Mouse (Mus musculus): ENCODE results near the gene Igsf9. TPM values are rescaled to one million over a fixed set of nuclear protein-coding genes. Genes with fewer than 3 reads are reported as not detected.

The Igsf9 gene
- polyA plus RNA-seq, 1 experiment from 2014 or later = 74.0 TPM

DNA sequence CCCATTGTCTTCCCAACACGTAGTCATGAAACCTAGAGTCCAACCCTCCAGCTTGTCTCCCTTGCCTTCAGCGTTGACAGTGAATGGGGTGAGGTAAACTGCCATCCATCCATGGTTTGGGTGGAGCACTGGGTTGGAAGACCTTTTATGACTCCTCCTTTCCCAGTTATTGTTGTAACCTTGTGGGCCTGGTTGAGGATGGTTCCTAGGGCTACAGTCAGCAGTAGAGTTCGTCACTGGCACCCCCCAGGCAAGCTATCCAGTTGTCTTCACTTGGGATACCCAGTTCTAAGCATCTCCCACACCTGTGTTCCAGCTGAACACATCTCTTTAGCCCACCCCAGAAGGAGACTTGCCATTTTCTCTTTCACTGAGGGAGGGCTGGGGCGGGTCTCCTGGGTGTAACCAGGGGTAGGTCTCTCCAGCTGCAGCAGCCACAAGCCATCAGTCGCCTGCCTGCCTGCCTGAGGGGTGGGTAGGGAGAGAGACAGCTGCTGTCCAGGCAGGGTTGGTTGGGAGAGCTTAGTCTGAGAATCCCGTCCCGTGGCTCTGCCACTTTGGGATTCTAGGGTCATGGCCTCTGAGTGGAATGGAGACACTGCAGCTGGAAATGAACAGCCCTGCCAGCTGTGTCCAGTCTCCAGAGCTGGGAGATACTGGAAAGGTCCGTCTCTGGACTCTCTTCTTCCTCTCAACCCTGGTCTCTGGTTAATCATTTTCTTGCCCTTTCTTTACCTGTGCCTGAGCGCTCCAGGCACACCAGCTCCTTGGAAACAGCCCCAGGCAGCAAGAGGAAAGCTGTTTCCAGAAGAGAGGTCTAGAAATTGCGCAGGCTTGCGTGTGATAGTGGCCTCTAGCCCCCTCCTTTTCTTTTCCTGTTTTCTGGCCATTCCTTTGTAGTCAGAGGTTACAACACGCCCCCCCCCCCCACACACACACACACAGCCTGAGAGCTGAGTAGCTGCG, 20.8 kb downstream of the Igsf9 start:
- no peak for ATAC-seq (replicated peaks)
- H3K36me3 ChIP-seq = peaks cover 9% of the 10 kb centered on the region
- H3K4me2 ChIP-seq (replicated peaks) = 0 out of 2 replicates have a peak overlapping the region, but pooled peaks have one; percentile 18
- H3K4me3 ChIP-seq = no peak overlapping the region
- peaks cover 29% of the 10 kb centered on the region for H3K4me1 ChIP-seq
- peaks cover 13% of the 10 kb centered on the region for H3K27me3 ChIP-seq
- H3K9ac ChIP-seq (replicated peaks) = no peak overlapping the region
- no peaks in the 10 kb centered on the region for H3K9me3 ChIP-seq
- no peak overlapping the region for H3K27ac ChIP-seq (replicated peaks)
- 41% methylated on average over 13 of the region's 13 CpGs for WGBS

DNA sequence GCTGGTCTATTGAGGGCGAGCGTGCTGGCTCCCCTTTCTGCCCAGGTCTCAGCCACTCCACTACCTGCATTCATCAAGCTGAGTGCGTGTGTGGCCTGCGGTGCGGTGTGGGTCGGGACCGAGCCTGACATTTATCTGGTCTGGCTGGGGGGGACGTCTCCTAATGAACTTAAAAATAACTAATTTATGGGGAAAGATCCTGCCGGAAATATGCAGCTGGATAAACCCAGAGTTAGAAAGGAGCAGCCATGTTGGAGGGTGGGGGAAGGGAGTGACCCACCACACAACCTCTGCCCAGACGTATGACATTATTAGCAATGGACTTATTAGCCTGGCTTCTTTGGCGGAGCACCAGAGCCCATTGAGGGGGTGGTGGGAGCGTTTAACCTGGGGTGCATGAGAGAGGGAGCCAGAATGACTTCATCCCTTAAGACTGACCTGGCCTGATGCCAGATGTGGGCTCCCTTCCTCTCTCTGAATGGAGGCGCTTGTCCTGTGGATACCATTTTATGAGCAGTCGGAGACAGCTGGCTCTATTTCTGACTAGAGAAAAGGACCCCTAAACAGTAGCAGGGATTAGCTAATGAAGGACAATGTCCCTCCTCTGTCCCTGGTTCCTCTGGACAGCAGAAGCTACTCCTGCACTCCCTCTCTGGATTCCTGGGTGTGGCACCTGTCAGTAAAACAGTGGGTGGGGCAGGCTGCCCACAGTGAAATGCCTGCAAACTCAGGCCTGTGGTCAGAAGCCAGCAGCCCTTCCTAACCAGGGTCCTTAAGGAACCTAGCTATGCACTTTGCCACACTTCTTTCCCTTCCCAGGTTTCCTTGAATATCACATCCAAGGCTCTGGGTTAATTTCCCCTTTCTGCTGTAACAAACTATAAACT, 21.8 kb downstream of the Igsf9 start:
- H3K4me2 ChIP-seq (replicated peaks) = peak overlapping the region; percentile 18; the same call in 1 of the 2 replicates
- H3K36me3 ChIP-seq = 0 out of 2 replicates have a peak, but pooled peaks cover under 1% of the 10 kb centered on the region
- H3K27me3 ChIP-seq = peaks cover 13% of the 10 kb centered on the region
- H3K27ac ChIP-seq (replicated peaks) = no peak overlapping the region
- H3K9ac ChIP-seq (replicated peaks) = no peak overlapping the region
- no peaks in the 10 kb centered on the region for H3K9me3 ChIP-seq
- H3K4me3 ChIP-seq = no peak overlapping the region
- 0 out of 2 replicates have a peak, but pooled peaks have one; percentile 15 for ATAC-seq (replicated peaks)
- WGBS = 24% methylated on average over 14 of the region's 14 CpGs
- peaks cover 29% of the 10 kb centered on the region for H3K4me1 ChIP-seq

DNA sequence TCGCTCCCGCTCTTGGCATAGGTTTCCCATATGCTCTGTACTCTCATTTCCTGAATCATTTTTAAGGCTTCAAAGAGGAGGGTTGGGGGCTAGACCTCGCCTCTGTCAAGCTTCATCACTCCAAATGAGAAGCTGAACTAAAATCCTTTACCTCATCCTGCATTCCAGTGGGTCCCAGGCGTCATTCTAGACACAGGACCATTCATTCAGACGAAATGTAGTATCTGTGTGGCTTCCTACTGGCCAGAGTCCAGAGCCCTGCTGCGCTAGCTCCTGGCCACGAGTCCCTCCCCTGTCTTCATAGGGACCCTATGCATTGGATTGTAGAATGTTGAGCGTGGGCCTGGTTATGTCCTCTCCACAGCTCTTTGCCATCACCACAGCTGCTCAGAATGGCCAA, 23.2 kb downstream of the Igsf9 start:
- Histone ChIP-seq H3K4me2 (replicated peaks) (no peak overlapping the region), H3K27ac (replicated peaks) (no peak overlapping the region), H3K9me3 (no peaks in the 10 kb centered on the region), H3K27me3 (peaks cover 7% of the 10 kb centered on the region; the same call in 1 of the 2 replicates), H3K36me3 (no peaks in the 10 kb centered on the region), H3K4me3 (no peak overlapping the region), H3K4me1 (peaks cover 28% of the 10 kb centered on the region), H3K9ac (replicated peaks) (no peak overlapping the region)
- 67% methylated on average over 8 of the region's 8 CpGs for WGBS
- ATAC-seq (replicated peaks) = no peak

DNA sequence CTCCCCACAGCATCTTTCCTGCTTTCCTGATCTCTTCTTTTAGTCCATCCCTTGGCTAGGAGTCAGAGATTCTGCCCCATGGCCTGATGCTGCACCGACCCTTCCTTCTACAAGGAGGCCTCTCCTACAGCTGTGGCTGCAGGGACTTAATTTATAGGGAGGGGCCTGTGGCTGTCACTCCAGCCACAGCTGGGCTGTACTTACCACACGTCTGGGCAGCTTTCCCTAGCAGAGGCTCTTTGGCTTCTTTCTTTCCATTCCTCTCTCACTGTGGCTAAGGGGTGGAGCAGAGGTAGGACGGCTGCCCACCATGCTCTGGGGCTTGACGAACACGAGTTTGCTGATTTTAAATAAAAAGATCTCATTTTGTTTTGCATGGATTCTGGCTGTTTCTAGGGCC, 25.4 kb downstream of the Igsf9 start:
- no peak for ATAC-seq (replicated peaks)
- Histone ChIP-seq H3K36me3 (no peaks in the 10 kb centered on the region), H3K9ac (replicated peaks) (no peak overlapping the region), H3K4me1 (peaks cover 13% of the 10 kb centered on the region), H3K4me3 (no peak overlapping the region), H3K27me3 (no peaks in the 10 kb centered on the region; the same call in 1 of the 2 replicates), H3K4me2 (replicated peaks) (no peak overlapping the region), H3K27ac (replicated peaks) (no peak overlapping the region), H3K9me3 (no peaks in the 10 kb centered on the region)
- WGBS = 64% methylated on average over 5 of the region's 5 CpGs

DNA sequence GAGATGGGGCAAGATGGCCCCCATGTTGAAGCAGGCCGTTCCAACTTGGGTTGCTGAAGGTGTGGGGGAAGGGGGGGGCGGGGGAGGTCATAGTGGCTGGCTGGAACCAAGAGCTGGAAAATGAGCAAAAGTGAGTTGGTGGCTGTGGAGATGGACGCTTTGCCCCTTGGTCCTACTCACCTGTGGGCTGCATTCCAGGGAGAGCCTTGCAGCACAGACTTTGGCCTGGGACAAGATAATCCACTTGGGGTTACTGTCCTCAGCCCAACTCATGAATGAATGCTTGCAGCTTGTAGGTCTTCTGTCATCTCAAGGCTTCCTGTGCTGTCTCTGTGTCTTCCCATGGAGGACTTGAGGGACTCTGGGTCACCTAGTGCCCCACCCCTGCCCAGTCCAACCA, 26.1 kb downstream of the Igsf9 start:
- Histone ChIP-seq H3K4me1 (peaks cover 10% of the 10 kb centered on the region), H3K27ac (replicated peaks) (no peak overlapping the region), H3K4me2 (replicated peaks) (no peak overlapping the region), H3K4me3 (no peak overlapping the region), H3K9me3 (no peaks in the 10 kb centered on the region), H3K36me3 (no peaks in the 10 kb centered on the region), H3K27me3 (no peaks in the 10 kb centered on the region), H3K9ac (replicated peaks) (no peak overlapping the region)
- ATAC-seq (replicated peaks) = no peak
- 84% methylated on average over 3 of the region's 3 CpGs for WGBS

DNA sequence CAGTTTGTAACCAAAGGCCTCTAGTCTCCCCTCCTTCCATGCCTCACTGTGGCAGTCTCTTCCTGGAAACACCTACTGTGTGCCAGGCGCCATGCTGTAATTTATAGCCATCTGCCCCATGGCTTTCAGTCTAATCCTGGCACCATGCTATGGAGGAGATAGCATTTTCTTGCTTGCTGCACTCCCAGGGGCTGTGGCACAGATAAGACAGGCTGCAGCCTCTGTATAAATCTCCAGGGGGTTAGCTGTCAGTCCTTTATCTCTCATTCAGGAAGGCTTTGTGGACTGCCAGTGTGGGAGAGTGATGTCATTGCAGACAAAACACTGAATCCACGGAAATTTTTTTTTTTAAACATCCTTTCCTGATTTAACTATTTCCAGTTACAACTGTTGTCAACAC, 26.6 kb downstream of the Igsf9 start:
- WGBS = 45% methylated on average over 2 of the region's 2 CpGs
- no peak for ATAC-seq (replicated peaks)
- H3K9me3 ChIP-seq = no peaks in the 10 kb centered on the region

DNA sequence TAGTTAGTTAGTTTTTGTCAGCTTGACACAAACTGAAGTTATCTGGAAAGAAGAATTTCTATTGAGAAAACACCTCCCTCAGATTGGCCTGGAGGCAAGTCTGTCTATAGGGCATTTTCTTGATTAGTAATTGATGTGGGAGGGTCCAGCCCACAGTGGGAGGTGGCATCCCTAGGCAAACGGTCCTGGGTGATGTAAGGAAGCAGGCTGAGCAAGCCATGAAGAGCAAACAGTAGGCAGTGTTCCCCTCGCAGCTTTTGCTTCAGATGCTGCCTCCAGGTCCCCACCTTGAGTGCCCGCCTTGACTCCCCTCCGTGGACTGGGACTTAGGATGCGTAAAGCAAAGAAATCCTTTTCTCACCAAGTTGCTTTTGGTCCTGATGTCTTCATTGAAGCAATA, 27.6 kb downstream of the Igsf9 start:
- Histone ChIP-seq H3K36me3 (no peaks in the 10 kb centered on the region), H3K4me3 (no peak overlapping the region), H3K27ac (replicated peaks) (no peak overlapping the region), H3K4me1 (no peaks in the 10 kb centered on the region), H3K9ac (replicated peaks) (no peak overlapping the region), H3K27me3 (no peaks in the 10 kb centered on the region), H3K4me2 (replicated peaks) (no peak overlapping the region), H3K9me3 (no peaks in the 10 kb centered on the region)
- 79% methylated on average over 5 of the region's 5 CpGs for WGBS
- ATAC-seq (replicated peaks) = no peak

More for the DNA sequence above, 26.6 kb downstream of the Igsf9 start:
- Histone ChIP-seq H3K4me1 (peaks cover 5% of the 10 kb centered on the region), H3K36me3 (no peaks in the 10 kb centered on the region), H3K4me2 (replicated peaks) (no peak overlapping the region), H3K27ac (replicated peaks) (no peak overlapping the region), H3K9ac (replicated peaks) (no peak overlapping the region), H3K4me3 (no peak overlapping the region), H3K27me3 (no peaks in the 10 kb centered on the region)

DNA sequence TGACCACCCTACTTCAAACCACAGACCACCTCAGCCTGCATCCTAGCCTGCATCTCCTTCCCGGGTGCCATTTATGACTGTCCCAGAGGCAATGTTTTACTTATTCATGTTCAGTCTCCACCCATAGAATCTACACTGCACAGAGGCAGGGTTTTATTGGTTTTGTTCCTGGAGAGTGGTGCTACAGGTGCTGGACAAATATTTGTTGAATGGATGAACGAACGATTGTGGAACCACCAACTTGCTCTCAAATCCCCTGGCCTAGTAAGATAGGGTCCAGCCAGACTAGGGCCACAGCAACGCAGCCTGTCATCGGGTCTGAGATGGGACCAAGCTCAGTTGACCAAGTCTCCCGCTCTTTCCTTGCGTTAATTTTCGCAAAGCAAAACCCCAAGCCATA, 28.4 kb downstream of the Igsf9 start:
- Histone ChIP-seq H3K27me3 (no peaks in the 10 kb centered on the region), H3K4me3 (no peak overlapping the region), H3K4me1 (no peaks in the 10 kb centered on the region), H3K9ac (replicated peaks) (no peak overlapping the region), H3K9me3 (no peaks in the 10 kb centered on the region), H3K27ac (replicated peaks) (no peak overlapping the region), H3K4me2 (replicated peaks) (no peak overlapping the region), H3K36me3 (no peaks in the 10 kb centered on the region)
- ATAC-seq (replicated peaks) = no peak
- WGBS = 52% methylated on average over 8 of the region's 8 CpGs

DNA sequence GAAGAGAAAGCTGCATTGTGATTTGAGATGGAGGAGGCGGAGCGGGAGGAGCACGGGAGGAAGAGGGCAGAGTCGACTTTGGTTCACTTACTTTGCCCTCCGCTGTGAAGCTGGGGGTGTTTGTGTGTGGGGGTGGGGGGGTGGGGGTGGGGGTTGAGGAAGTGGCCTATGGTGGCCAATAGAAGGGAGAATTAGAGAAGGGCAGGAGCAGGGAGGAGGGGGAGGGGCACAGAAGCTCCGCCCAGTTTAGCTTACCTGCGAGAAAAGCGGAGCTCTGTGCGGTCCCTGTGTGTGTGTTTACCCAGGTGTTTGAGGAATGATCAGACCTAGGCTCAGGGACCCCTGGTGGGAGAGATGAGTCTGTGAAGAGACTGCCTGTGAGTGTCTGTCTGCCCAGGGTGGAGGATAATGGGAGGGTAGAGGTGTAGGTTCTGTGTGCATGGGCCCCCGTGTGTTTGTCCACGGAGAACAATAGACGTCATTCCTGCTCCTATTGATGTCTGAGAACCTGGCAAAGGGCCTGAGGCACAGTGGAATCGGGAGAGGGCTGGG, 28.9 kb downstream of the Igsf9 start:
- no peak for ATAC-seq (replicated peaks)
- no peak overlapping the region for H3K27ac ChIP-seq (replicated peaks)
- 23% methylated on average over 13 of the region's 13 CpGs for WGBS
- H3K36me3 ChIP-seq = no peaks in the 10 kb centered on the region
- no peaks in the 10 kb centered on the region for H3K9me3 ChIP-seq
- no peak overlapping the region for H3K9ac ChIP-seq (replicated peaks)
- no peak overlapping the region for H3K4me2 ChIP-seq (replicated peaks)
- H3K4me1 ChIP-seq = no peaks in the 10 kb centered on the region
- H3K27me3 ChIP-seq = no peaks in the 10 kb centered on the region
- no peak overlapping the region for H3K4me3 ChIP-seq

DNA sequence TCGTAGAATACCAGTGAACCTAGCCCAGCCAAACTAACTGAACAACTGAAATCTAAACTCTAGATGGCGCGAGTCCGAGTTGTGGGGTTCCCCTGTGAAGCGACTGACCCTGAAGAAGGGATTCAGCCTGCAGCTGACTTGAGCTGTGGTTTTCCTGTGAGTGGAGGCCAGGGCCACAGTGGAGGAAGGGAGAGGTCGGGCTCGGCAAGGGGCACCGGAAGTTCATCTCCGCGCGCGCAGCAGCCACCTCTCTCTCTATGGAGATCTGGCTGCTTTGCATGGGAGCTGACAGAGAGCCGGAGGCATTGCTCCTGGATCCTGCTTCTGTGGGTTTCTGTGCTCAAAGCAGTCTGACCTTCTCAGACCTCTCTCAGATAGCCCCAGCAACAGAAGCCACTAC, 31.4 kb downstream of the Igsf9 start:
- H3K4me2 ChIP-seq (replicated peaks) = no peak overlapping the region
- no peak for ATAC-seq (replicated peaks)
- no peak overlapping the region for H3K4me3 ChIP-seq
- no peak overlapping the region for H3K9ac ChIP-seq (replicated peaks)
- no peaks in the 10 kb centered on the region for H3K4me1 ChIP-seq
- 37% methylated on average over 13 of the region's 13 CpGs for WGBS
- no peaks in the 10 kb centered on the region for H3K27me3 ChIP-seq
- H3K36me3 ChIP-seq = no peaks in the 10 kb centered on the region
- H3K9me3 ChIP-seq = 0 out of 2 replicates have a peak, but pooled peaks cover 5% of the 10 kb centered on the region
- H3K27ac ChIP-seq (replicated peaks) = no peak overlapping the region

DNA sequence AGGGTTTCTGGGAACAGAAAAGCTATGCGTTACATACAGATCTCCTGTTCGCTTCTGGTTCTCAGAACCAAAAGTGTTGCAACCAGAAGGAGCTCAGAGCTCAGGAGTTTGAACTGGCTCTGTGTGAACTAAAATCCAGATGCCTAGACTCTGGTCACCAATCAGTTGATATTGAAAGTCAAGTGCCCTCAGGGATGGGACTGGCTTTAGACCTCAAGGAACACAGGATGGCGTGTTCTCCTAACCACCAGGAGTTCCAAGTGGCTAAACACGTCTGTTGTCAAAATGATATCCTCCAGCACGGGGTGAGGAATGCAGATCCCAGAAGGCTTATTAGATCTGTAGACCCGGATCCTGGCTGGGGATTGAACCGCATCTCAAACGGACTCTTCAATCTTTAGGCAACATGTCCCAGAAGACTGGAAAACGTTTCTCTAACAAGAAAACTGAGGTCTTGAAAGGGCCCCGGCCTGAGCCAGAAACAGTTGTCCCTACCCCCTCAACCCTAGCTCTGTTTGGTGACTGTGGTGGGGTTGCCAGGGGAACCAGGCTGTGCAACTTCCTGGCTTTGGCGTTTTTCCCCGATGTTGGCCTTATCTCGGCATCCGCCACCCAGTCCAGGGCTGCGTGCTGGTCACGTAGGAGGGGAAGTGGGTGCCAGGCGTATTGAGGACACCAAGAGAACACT, 32.1 kb downstream of the Igsf9 start:
- ATAC-seq (replicated peaks) = no peak
- no peaks in the 10 kb centered on the region for H3K4me1 ChIP-seq
- H3K9ac ChIP-seq (replicated peaks) = no peak overlapping the region
- no peak overlapping the region for H3K4me3 ChIP-seq
- 87% methylated on average over 17 of the region's 17 CpGs for WGBS
- no peaks in the 10 kb centered on the region for H3K27me3 ChIP-seq
- H3K36me3 ChIP-seq = no peaks in the 10 kb centered on the region
- H3K4me2 ChIP-seq (replicated peaks) = no peak overlapping the region
- no peak overlapping the region for H3K27ac ChIP-seq (replicated peaks)
- 0 out of 2 replicates have a peak, but pooled peaks cover 6% of the 10 kb centered on the region for H3K9me3 ChIP-seq

Measured in forebrain, embryonic 15.5 days (tissue).